Mouse (Mus musculus): ENCODE measurements around the gene Disp2. TPM values are rescaled to one million over a fixed set of nuclear protein-coding genes. Genes with fewer than 3 reads are reported as not detected.
A peak's percentile ranks its signal among the peaks of the same experiment; 100 is the strongest.

Gene Disp2
- polyA plus RNA-seq, 1 experiment from 2014 or later = 20.9 TPM

DNA sequence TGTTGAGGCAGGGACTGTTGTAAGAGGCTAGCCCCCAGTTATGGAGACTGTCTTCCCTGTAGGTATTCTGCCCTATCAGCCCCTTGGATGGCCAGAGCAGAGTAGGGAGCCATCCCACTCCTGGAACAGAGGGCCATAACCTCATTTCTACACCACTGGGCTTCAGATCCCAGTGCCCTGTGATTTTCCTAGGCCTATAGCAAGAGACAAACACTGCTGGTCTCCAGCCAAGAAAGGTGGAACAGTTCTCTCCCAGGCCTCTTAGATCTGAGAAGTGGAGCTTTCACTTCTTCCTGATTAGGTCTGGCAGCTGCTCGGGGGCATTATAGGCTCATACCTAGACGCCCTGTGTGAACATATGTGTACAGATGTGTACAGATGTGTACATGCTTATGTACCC lies 3.2 kb upstream of the Disp2 start:
- Histone ChIP-seq H3K27ac (no peak overlapping the region), H3K4me3 (no peak overlapping the region), H3K4me1 (peaks cover 15% of the 10 kb centered on the region), H3K4me2 (replicated peaks) (no peak overlapping the region), H3K36me3 (no peaks in the 10 kb centered on the region), H3K27me3 (peaks cover 13% of the 10 kb centered on the region), H3K9ac (no peak overlapping the region), H3K9me3 (replicated peaks) (no peaks in the 10 kb centered on the region)
- 79% methylated on average over 2 of the region's 2 CpGs for WGBS
- no peak for ATAC-seq (ENCODE audit: low FRiP score)

DNA sequence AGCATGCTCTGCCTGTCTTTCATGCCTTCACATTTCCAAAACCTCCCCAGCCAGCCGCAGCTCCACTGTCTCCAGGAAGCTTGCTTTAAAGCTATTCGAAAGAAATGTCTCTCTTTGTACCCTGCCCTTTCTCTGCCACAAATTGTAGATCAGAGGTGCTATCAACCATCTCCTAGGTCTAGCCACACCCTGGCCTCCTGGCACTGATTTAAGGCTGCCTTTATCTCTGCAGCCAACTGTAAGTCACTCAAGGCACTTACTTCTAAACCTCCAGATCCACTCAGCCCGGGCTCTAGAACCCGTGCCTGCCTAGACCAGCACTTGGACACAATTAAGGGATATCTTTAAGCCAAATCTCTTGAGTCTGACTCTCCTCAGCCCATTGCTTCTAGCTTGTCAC lies 1.1 kb upstream of the Disp2 start:
- no peak for ATAC-seq (ENCODE audit: low FRiP score)
- no peak overlapping the region for H3K4me2 ChIP-seq (replicated peaks)
- no peaks in the 10 kb centered on the region for H3K9me3 ChIP-seq (replicated peaks)
- H3K4me1 ChIP-seq = peaks cover 15% of the 10 kb centered on the region
- 83% methylated on average over 4 of the region's 4 CpGs for WGBS
- H3K4me3 ChIP-seq = no peak overlapping the region
- H3K27me3 ChIP-seq = peaks cover 18% of the 10 kb centered on the region
- H3K9ac ChIP-seq = no peak overlapping the region
- no peaks in the 10 kb centered on the region for H3K36me3 ChIP-seq
- H3K27ac ChIP-seq = no peak overlapping the region

DNA sequence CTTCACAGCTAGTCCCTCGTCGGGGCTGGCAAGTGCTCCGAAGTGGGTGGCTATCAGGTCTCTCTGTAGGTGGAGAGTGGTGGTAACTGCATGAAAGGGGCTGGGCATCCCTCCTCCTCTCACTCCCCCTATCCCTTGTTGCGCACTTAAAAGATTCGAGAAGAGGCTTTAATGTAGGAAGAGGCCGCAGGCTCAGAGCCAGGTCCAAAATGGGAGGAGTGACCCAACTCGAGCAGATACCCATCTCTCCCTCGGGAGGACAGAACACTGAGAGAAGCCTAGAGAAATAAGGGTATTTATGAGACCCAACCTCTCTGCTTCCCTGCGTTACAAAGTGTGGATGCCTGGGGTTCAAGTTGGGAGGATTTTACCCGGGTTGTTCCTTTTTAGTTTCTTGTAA lies 454 bp upstream of the Disp2 start:
- H3K36me3 ChIP-seq = no peaks in the 10 kb centered on the region
- H3K9me3 ChIP-seq (replicated peaks) = no peaks in the 10 kb centered on the region
- H3K27ac ChIP-seq = peak overlapping the region; percentile 83
- H3K27me3 ChIP-seq = peaks cover 18% of the 10 kb centered on the region
- WGBS = 10% methylated on average over 10 of the region's 10 CpGs
- H3K4me3 ChIP-seq = peak overlapping the region; percentile 42
- H3K4me1 ChIP-seq = peaks cover 15% of the 10 kb centered on the region
- peak; percentile 38 for ATAC-seq (ENCODE audit: low FRiP score)
- H3K9ac ChIP-seq = peak overlapping the region; percentile 65
- peak overlapping the region; percentile 59 for H3K4me2 ChIP-seq (replicated peaks)

DNA sequence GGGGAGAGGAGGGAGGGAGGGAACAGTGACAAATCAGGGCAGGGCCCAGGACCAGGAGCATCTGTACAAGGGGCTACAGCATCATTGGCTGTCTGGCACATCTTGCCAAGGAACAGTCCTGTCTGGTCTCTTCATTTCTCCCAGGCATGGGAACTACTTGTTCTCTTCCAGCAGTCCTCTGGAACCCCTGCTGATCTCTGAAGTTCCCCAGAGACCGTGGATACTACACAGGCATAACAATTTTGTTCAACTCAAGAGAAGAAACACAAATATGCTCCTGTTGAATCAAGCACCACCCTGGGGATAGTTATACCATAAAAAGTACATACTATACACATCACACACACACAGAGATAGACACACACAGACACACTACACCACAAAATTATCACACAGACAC lies 1.6 kb downstream of the Disp2 start:
- WGBS = 22% methylated on average over 1 of the region's 1 CpGs
- Histone ChIP-seq H3K36me3 (0 out of 2 replicates have a peak, but pooled peaks cover 3% of the 10 kb centered on the region), H3K27ac (no peak overlapping the region), H3K9ac (0 out of 2 replicates have a peak overlapping the region, but pooled peaks have one; percentile 18), H3K27me3 (peaks cover 9% of the 10 kb centered on the region), H3K9me3 (replicated peaks) (no peaks in the 10 kb centered on the region), H3K4me3 (no peak overlapping the region), H3K4me2 (replicated peaks) (0 out of 2 replicates have a peak overlapping the region, but pooled peaks have one; percentile 59), H3K4me1 (peaks cover 15% of the 10 kb centered on the region)
- no peak for ATAC-seq (ENCODE audit: low FRiP score)

DNA sequence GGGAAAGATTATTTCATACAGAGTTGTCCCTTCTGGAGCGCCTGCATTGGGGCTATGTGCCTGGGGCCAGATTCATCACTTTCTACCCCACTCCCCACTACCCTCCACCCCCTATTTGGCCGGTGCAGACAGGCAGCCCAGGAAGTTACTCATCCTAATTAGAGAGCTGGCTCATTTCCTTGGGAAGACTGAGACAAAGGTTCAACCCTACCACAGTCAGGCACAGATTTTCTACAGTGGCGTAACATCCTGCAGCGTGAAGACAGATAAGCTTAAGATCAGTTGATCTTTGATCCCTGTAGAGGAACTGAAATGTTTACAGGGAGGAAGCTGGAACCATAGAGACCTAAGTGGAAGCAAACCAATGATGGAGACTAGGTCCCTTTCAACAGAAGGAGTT lies 2.8 kb downstream of the Disp2 start:
- no peak for ATAC-seq (ENCODE audit: low FRiP score)
- Histone ChIP-seq H3K4me3 (no peak overlapping the region), H3K4me1 (peaks cover 15% of the 10 kb centered on the region), H3K9me3 (replicated peaks) (no peaks in the 10 kb centered on the region), H3K27ac (no peak overlapping the region), H3K27me3 (peaks cover 9% of the 10 kb centered on the region), H3K4me2 (replicated peaks) (no peak overlapping the region), H3K9ac (no peak overlapping the region), H3K36me3 (peaks cover 14% of the 10 kb centered on the region)
- 77% methylated on average over 4 of the region's 4 CpGs for WGBS

DNA sequence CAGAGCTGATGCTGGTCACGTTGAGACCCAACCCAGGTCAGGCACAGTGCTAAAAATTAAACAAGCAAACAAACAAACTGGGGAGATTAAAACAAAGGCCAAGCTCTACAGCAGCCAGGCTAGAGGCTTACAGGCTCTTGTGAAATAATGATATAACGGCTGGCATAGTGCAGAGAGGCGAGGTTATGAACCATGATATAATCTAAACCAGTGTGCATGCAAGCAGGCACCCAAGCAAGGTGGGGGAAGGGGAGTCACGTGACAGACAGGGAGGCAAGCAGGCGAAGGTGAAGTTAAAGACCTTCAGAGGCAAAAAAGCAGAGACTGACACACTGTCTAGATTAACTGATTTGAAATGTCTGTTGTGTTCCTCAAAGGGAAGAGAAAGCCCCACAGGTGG lies 3.6 kb downstream of the Disp2 start:
- Histone ChIP-seq H3K27me3 (peaks cover 12% of the 10 kb centered on the region), H3K4me3 (no peak overlapping the region), H3K9ac (no peak overlapping the region), H3K4me2 (replicated peaks) (no peak overlapping the region), H3K36me3 (peaks cover 16% of the 10 kb centered on the region), H3K4me1 (peaks cover 15% of the 10 kb centered on the region), H3K27ac (no peak overlapping the region), H3K9me3 (replicated peaks) (no peaks in the 10 kb centered on the region)
- 74% methylated on average over 5 of the region's 5 CpGs for WGBS
- ATAC-seq (ENCODE audit: low FRiP score) = no peak

DNA sequence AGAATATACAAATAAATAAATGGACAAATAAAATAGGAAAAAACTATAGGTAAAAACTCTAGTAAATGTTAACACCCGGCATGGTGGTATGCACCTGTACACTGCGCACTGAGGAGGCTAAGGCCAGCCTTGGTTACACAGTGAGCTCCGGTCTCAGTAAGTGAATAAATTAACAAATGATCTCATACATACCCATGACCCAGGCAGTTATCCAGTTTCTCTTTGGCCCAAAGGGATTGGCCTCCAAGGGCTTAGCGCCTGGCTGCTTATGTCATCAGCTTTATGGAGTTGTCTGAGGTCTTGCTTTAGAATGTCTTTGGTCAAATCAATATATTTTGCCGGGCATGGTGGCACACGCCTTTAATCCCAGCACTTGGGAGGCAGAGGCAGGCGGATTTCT lies 4.1 kb downstream of the Disp2 start:
- Histone ChIP-seq H3K4me1 (peaks cover 15% of the 10 kb centered on the region), H3K9me3 (replicated peaks) (no peaks in the 10 kb centered on the region), H3K4me3 (no peak overlapping the region), H3K27ac (no peak overlapping the region), H3K4me2 (replicated peaks) (no peak overlapping the region), H3K27me3 (peaks cover 12% of the 10 kb centered on the region), H3K36me3 (peaks cover 16% of the 10 kb centered on the region), H3K9ac (no peak overlapping the region)
- ATAC-seq (ENCODE audit: low FRiP score) = no peak
- 91% methylated on average over 7 of the region's 7 CpGs for WGBS

DNA sequence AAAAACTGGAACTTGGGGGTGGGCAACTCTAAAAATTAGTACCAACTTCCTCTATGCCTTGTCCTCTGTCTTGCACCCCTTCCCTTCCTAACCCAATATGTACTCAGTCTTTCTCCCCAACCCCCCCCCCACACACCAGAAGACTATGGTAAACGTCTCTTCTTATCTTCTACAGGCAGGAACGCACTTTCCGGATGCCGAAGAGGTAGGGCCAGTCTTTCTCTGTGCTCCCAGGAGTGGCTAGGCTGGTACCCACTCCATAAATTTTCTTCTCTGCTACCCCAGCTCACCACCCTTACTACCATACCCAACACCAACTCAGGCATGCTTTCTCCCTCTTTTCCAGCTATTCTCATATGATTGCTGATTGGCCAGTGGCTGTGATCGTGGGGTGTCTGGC lies 7.0 kb downstream of the Disp2 start:
- H3K9ac ChIP-seq = no peak overlapping the region

DNA sequence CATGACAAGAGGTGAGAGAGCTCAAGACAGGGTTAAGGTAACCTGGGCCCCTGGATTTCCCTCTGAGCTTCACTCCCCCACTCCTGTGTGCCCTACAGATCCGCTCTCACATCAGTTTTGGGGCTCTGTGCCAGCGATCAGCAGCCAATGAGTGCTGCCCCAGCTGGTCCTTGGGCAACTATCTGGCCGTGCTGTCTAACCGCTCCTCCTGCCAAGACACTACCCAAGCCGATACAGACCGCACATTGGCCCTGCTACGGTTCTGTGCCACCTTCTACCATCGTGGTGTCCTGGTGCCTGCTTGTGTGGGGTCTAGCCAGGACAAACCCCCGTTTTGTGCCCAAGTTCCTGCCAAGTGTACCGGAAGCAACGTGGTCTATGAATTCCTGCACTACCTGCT lies 10.0 kb downstream of the Disp2 start:
- H3K4me1 ChIP-seq = peaks cover 9% of the 10 kb centered on the region; the same call in 1 of the 2 replicates
- H3K9ac ChIP-seq = no peak overlapping the region
- no peaks in the 10 kb centered on the region for H3K9me3 ChIP-seq (replicated peaks)
- 90% methylated on average over 11 of the region's 11 CpGs for WGBS
- no peak for ATAC-seq (ENCODE audit: low FRiP score)
- H3K4me2 ChIP-seq (replicated peaks) = no peak overlapping the region
- no peak overlapping the region for H3K4me3 ChIP-seq
- H3K27me3 ChIP-seq = peaks cover 19% of the 10 kb centered on the region
- H3K27ac ChIP-seq = no peak overlapping the region
- H3K36me3 ChIP-seq = peaks cover 38% of the 10 kb centered on the region

More for the DNA sequence above, 7.0 kb downstream of the Disp2 start:
- 95% methylated on average over 5 of the region's 5 CpGs for WGBS
- peaks cover 26% of the 10 kb centered on the region for H3K36me3 ChIP-seq
- no peak for ATAC-seq (ENCODE audit: low FRiP score)
- H3K27me3 ChIP-seq = peaks cover 18% of the 10 kb centered on the region
- H3K9me3 ChIP-seq (replicated peaks) = no peaks in the 10 kb centered on the region
- H3K4me3 ChIP-seq = no peak overlapping the region
- peaks cover 9% of the 10 kb centered on the region; the same call in 1 of the 2 replicates for H3K4me1 ChIP-seq
- H3K4me2 ChIP-seq (replicated peaks) = no peak overlapping the region
- H3K27ac ChIP-seq = no peak overlapping the region

DNA sequence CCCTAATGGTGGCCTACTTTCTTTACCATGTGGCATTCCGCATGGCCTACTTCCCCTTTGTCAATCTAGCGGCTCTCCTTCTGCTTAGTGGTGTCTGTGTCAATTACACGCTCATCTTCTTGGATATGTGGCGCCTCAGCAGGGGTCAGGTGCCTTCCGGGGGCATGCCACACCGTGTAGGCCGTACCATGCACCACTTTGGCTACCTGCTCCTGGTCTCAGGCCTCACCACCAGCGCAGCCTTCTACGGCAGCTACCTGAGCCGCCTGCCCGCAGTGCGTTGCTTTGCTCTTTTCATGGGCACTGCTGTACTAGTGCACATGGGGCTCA lies 10.7 kb downstream of the Disp2 start:
- ATAC-seq (ENCODE audit: low FRiP score) = no peak; the same call in 1 of the 2 replicates
- H3K4me1 ChIP-seq = peaks cover 9% of the 10 kb centered on the region; the same call in 1 of the 2 replicates
- peak overlapping the region; percentile 38 for H3K4me2 ChIP-seq (replicated peaks)
- no peak overlapping the region for H3K27ac ChIP-seq
- no peak overlapping the region for H3K4me3 ChIP-seq
- H3K9me3 ChIP-seq (replicated peaks) = no peaks in the 10 kb centered on the region
- no peak overlapping the region for H3K9ac ChIP-seq
- 56% methylated on average over 12 of the region's 12 CpGs for WGBS
- H3K27me3 ChIP-seq = peaks cover 19% of the 10 kb centered on the region
- peaks cover 38% of the 10 kb centered on the region for H3K36me3 ChIP-seq

DNA sequence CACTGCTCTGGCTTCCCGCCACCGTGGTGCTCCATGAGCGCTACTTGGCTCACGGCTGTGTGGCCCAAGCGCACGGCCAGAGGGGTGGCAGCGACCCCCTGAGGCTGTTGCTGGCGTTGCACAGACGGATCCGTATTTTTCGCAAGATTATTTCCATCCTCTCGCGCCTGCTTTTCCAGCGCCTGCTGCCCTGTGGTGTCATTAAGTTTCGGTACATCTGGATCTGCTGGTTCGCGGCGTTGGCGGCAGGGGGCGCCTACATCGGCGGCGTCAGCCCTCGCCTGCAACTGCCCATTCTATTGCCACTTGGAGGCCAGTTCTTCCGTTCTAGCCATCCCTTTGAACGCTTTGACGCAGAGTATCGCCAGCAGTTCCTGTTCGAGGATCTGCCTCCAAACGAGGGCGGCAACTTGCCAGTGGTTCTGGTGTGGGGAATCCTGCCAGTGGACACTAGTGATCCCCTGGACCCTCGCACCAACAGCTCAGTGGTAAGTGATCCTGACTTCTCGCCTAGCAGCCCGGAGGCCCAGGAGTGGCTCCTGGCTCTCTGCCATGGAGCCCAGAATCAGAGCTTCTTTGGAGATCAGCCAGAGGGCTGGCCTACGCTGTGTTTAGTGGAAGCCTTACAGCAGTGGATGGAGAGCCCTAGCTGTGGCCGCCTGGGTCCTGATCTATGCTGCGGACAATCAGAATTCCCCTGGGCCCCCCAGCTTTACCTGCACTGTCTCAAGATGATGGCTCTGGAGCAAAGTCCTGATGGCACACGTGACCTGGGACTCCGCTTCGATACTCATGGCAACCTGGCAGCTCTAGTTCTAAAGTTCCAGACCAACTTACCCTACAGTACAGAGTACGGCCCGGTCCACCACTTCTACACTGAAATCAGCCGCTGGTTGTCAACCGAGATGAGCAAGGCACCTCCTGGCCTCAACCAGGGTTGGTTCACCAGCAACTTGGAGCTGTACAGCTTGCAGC lies 11.3 kb downstream of the Disp2 start:
- no peak overlapping the region for H3K27ac ChIP-seq
- H3K36me3 ChIP-seq = peaks cover 38% of the 10 kb centered on the region

DNA sequence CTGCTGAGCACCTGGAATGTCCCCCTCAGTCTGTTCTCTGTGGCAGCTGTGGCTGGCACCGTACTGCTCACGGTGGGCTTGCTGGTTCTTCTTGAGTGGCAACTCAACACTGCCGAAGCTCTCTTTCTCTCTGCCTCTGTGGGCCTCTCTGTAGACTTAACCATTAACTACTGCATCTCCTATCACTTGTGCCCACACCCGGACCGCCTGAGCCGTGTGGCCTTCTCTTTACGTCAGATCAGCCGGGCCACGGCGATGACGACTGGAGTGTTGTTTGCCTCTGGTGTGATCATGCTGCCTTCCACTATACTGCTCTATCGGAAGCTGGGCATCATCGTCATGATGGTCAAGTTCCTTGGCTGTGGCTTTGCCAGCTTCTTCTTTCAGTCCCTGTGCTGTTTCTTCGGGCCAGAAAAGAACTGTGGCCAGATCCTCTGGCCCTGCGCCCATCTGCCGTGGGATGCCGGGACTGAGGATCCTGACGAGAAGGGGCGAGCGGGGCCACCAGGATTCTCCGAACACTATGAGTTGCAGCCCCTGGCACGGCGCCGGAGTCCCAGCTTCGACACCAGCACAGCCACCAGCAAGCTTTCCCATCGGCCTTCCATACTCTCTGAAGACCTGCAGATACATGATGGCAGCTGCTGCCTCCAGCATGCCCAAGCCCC lies 12.2 kb downstream of the Disp2 start:
- no peak overlapping the region for H3K4me3 ChIP-seq
- H3K36me3 ChIP-seq = peaks cover 29% of the 10 kb centered on the region
- H3K9me3 ChIP-seq (replicated peaks) = no peaks in the 10 kb centered on the region
- no peak overlapping the region for H3K4me2 ChIP-seq (replicated peaks)
- peaks cover 20% of the 10 kb centered on the region for H3K27me3 ChIP-seq
- no peak overlapping the region for H3K9ac ChIP-seq
- H3K27ac ChIP-seq = no peak overlapping the region
- peaks cover 9% of the 10 kb centered on the region; the same call in 1 of the 2 replicates for H3K4me1 ChIP-seq
- ATAC-seq (ENCODE audit: low FRiP score) = no peak
- WGBS = 95% methylated on average over 26 of the region's 26 CpGs

More for the DNA sequence above, 11.3 kb downstream of the Disp2 start:
- Histone ChIP-seq H3K9ac (no peak overlapping the region), H3K4me3 (no peak overlapping the region), H3K4me2 (replicated peaks) (peak overlapping the region; percentile 38), H3K9me3 (replicated peaks) (no peaks in the 10 kb centered on the region), H3K4me1 (peaks cover 9% of the 10 kb centered on the region; the same call in 1 of the 2 replicates), H3K27me3 (peaks cover 19% of the 10 kb centered on the region)
- 28% methylated on average over 44 of the region's 44 CpGs for WGBS
- ATAC-seq (ENCODE audit: low FRiP score) = peak; percentile 53; the same call in 1 of the 2 replicates
